Mouse (Mus musculus): ENCODE measurements at regions not wholly inside any gene's neighbourhood (a gene's known extent, or its start where the extent isn't known, plus 50 kb on each side); places are given as distances from the start of the nearest gene placed in this dataset.

DNA sequence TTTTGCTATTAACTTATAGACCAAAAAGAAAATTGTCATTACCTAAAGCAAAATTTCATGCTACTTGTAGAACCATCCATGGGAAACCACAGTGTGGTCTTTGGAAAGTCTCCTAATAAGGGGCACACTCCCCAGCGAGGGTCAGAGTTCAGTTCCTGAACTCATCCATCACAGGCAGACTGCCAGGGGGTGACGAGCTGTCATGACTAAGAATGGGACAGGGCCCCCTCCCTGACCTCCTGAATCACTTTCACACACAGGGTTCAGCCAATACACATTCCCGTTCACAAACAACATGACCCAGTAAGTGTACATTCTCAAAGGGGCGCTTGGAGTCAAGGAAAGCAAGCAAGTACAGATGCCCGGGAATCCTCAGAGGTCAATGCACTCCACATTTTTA is 437.5 kb upstream of the Adgrl4 start:
- TF ChIP-seq CTCF (IDR thresholded peaks at IDR 0.05; ENCODE audit: low read depth) (no peak), EP300 (optimal IDR thresholded peaks at IDR 0.05) (no peak)

Measured in stomach, postnatal 0 days (tissue).